Mouse (Mus musculus) bone marrow macrophage, adult 2 months (primary cell): ENCODE measurements at regions not wholly inside any gene's neighbourhood (a gene's known extent, or its start where the extent isn't known, plus 50 kb on each side); places are given as distances from the start of the nearest gene placed in this dataset.
A peak's percentile ranks its signal among the peaks of the same experiment; 100 is the strongest.
"Not testable (repeated sequence)": the region's sequence is repeated elsewhere in the genome, so short reads cannot be mapped to it uniquely, and the experiment has no call there.

Source experiments
- H3K27ac ChIP-seq: 2 replicates; pipeline ENCODE4 v1.5.1; 2012; ENCODE audit warnings: low read depth, low read length; ENCODE audit not compliant: insufficient read depth
- H3K4me1 ChIP-seq: 2 replicates; pipeline ENCODE4 v1.6.1; 2012; ENCODE audit warnings: low read length; ENCODE audit not compliant: control insufficient read depth, insufficient read depth
- H3K4me3 ChIP-seq: 2 replicates; pipeline ENCODE4 v1.5.1; 2012; ENCODE audit warnings: mild to moderate bottlenecking, low read length, moderate library complexity; ENCODE audit not compliant: insufficient read depth
- CTCF ChIP-seq: IDR thresholded peaks from 2 replicates; pipeline ENCODE4 v1.5.1; 2012; ENCODE audit warnings: low read depth, mild to moderate bottlenecking, low read length, moderate library complexity
- POLR2A ChIP-seq: IDR thresholded peaks from 2 replicates; pipeline ENCODE4 v1.6.1; 2012; ENCODE audit warnings: mild to moderate bottlenecking, low read depth, low read length, borderline replicate concordance

GRCm38 (mm10) chr14:19217916-19218315 is 200.8 kb downstream of the Gm21738 start:
- not testable (repeated sequence) for H3K4me1 ChIP-seq, H3K27ac ChIP-seq, H3K4me3 ChIP-seq

DNA sequence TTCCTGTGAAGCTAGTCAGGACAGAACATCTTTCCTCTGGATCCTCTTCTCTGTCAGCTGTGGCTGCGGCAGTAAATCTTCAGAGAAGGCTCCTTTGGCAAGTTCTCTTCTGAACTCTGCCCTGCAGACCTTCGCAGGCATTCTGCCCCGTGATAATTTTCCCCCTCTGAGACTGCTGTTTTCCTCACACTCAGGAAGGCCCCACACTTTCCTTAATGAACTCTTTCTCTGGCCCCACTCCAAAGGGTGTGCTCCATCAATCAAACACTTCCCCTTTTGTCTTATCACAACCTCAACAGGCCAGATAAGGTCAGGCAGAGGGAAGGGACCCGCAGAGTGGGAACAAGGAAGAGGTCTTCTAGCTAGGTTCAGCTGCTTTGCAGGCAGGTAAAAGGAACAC is 210.2 kb downstream of the Gm21738 start:
- Histone ChIP-seq H3K27ac (no peak overlapping the region), H3K4me3 (no peak overlapping the region), H3K4me1 (no peaks in the 10 kb centered on the region)
- TF ChIP-seq POLR2A (no peak), CTCF (no peak)

DNA sequence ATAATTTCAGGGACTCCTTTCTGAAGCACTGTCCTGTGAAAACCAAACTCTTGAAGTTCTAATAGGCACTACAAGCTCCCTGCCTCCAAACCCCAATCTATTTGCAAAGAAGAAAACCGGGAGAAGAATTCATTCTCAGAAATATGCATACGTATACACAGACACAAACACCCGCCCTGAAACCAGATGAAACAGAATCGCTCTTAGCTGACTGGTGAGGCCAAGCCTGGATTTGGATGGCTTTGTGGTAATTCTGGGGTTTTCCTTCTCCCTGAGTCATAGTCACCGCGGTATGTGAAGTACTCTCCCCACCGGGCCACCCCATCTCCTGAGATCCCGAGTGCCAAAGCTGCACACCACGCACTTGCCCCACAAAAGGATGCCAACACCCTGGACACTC is 238.5 kb downstream of the Gm21738 start:
- H3K4me3 ChIP-seq, H3K27ac ChIP-seq, H3K4me1 ChIP-seq: not testable (repeated sequence)

DNA sequence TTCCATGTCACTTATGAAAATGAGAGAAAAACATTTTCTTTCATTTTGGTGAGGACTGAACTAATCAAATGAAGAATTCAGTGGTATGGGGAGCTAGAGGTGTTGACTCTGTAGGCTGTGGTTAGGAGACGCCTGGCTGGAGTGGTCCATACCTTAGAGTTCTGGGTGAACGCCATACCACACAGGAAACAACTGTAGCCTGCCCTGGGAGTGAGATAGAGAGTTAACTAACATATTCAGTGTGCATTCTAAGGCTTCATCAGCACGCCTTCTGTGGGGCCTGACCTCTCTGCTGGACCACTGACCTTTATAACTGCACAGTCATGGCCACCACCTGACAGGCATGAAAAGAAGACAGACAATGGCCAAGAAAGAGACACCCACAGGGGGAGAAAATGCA is 240.7 kb downstream of the Gm21738 start:
- not testable (repeated sequence) for H3K27ac ChIP-seq, H3K4me1 ChIP-seq, H3K4me3 ChIP-seq

GRCm38 (mm10) chr14:19175288-19175687 is 243.4 kb downstream of the Gm21738 start:
- Histone ChIP-seq H3K4me1 (no peaks in the 10 kb centered on the region), H3K27ac (no peak overlapping the region), H3K4me3 (no peak overlapping the region)
- TF ChIP-seq POLR2A (no peak), CTCF (peak; percentile 23; the same call in 1 of the 2 replicates)

- not testable (repeated sequence) for H3K27ac ChIP-seq, H3K4me3 ChIP-seq, H3K4me1 ChIP-seq
These were observed 248.3 kb downstream of the Gm21738 start for GRCm38 (mm10) chr14:19170300-19171022.

GRCm38 (mm10) chr14:19166821-19167220 is 251.9 kb downstream of the Gm21738 start:
- TF ChIP-seq CTCF (no peak), POLR2A (no peak)
- no peak overlapping the region for H3K27ac ChIP-seq

DNA sequence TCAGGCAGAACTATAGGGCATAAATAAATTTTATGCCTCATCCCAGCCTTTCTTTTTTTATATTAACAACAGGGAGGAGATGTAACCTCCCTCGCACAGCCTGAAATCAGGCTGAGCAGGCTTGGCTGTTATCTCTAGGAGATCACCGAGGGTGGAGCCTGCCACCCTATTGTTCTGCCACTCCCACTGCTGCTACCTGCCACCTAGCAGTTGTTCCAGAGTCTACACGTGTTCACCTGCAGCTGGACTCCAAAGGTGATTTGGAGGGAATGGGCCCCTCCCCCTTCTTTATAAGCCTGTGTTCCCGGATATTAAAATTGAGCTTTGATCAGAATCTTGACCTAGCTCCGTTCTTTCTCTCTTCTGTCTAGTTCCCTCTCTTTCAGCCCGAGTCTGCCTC is 245.8 kb upstream of the Ube2e2 start:
- H3K4me1 ChIP-seq, H3K4me3 ChIP-seq, H3K27ac ChIP-seq: not testable (repeated sequence)

More at GRCm38 (mm10) chr14:19166821-19167220, 251.9 kb downstream of the Gm21738 start:
- Histone ChIP-seq H3K4me3 (no peak overlapping the region), H3K4me1 (no peaks in the 10 kb centered on the region)

GRCm38 (mm10) chr14:19131532-19131931 is 237.5 kb upstream of the Ube2e2 start:
- Histone ChIP-seq H3K27ac (no peak overlapping the region), H3K4me1 (no peaks in the 10 kb centered on the region), H3K4me3 (no peak overlapping the region)
- no peak for TF ChIP-seq POLR2A
- no peak for TF ChIP-seq CTCF
